Mouse (Mus musculus): ENCODE data around the gene Taf4.

DNA sequence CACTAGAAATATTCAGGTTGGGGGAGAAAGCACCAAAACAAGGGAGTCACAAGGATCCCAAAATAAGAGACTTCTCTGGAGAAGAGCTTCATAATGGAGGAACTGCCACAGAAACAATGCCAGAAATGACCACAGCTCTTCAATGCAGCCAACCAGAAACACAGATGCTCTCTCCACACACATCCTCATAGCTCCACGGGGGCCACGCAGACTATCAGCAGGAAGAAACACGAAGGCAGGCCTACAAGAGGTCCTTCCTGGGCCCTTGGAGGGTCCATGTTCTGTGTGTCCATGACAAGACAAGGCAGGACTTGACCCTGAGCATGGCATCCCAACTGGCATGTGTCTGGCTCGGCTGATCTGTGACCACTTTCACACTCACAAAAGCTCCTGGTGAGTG lies 15.0 kb downstream of the Taf4 start:
- TF ChIP-seq POLR2A (IDR thresholded peaks at IDR 0.05; ENCODE audit: low read depth, low read length) (no peak), CTCF (conservative IDR thresholded peaks at IDR 0.05; ENCODE audit: insufficient read depth, insufficient read length, low read depth, low read length) (no peak)

Measured in kidney, adult 2 months (tissue).